In genomic region chr17:33875797-33876196, GRCm38 (mm10) we compare ENCODE assay signal across 19 mouse cellular contexts. TPM values are rescaled to one million over a fixed set of nuclear protein-coding genes. Genes with fewer than 3 reads are reported as not detected.
DNase-seq lines count a peak whose midpoint lies in the region; ATAC-seq and TF ChIP-seq lines count a peak whose summit lies in the region.
"Not testable (repeated sequence)": the region's sequence is repeated elsewhere in the genome, so short reads cannot be mapped to it uniquely, and the experiment has no call there.
"Had no signal": no experiment of that assay in that cellular context is flagged by ENCODE, and none has a peak within 500 bp of the region (broad histone marks: within the 10 kb centered on the region; RNA-seq: fewer than 3 reads in every experiment).

No protein-coding gene starts in this region.

- H3K9ac ChIP-seq in CH12.LX (ENCODE audit: insufficient read depth, low read depth); hindbrain, embryonic 11.5 days (ENCODE audit: low read depth, low read length): not testable (repeated sequence)

- not testable (repeated sequence) for H3K4me1 ChIP-seq in CH12.LX (ENCODE audit: control insufficient read depth in 1 of 2, insufficient read depth in 2 of 2); embryonic facial prominence, embryonic 10.5 days; hindbrain, embryonic 11.5 days (replicated peaks; ENCODE audit: control insufficient read depth, insufficient read depth, low read length); lung, adult 2 months (ENCODE audit: control insufficient read depth, insufficient read depth, low read length)

- not testable (repeated sequence) for H3K79me2 ChIP-seq in CH12.LX (replicated peaks; ENCODE audit: control insufficient read depth, extremely low read depth, insufficient read depth, poor library complexity, severe bottlenecking)

- TF ChIP-seq CTCF in CH12.LX (conservative IDR thresholded peaks at IDR 0.05 in 1 of 2, IDR thresholded peaks at IDR 0.05 in 1 of 2; ENCODE audit: low read depth in 2 of 2, low read length in 2 of 2): peak in 1 of 2 experiments; percentile 43; a peak in 2 of 4 replicates
- 0 out of 2 replicates have a peak, but pooled peaks have one; percentile 5 for TF ChIP-seq CTCF in lung, adult 2 months (IDR thresholded peaks at IDR 0.05; ENCODE audit: insufficient read depth, low read length)

- not testable (repeated sequence) for H3K27me3 ChIP-seq in CH12.LX (replicated peaks); embryonic facial prominence, embryonic 10.5 days (replicated peaks; ENCODE audit: low read depth, poor library complexity, severe bottlenecking); hindbrain, embryonic 11.5 days (ENCODE audit: control insufficient read depth, insufficient read depth, low read length)

- in situ Hi-C loops in CH12.LX (cut with MboI; ENCODE audit: low pct_ligation_motif_present, low pct_unique_long_range_greater_than_20kb, low sequenced_read_pairs): not testable (repeated sequence)

- peaks cover 28 to 38% of the 10 kb centered on the region in 2 experiments for H3K36me3 ChIP-seq in CH12.LX (replicated peaks in 1 of 2; ENCODE audit: control insufficient read depth in 1 of 2, insufficient read depth in 1 of 2, low read length in 1 of 2)
- H3K36me3 ChIP-seq in embryonic facial prominence, embryonic 10.5 days (replicated peaks): peaks cover 63% of the 10 kb centered on the region
- H3K36me3 ChIP-seq in hindbrain, embryonic 11.5 days (ENCODE audit: control insufficient read depth, insufficient read depth, low read length): not testable (repeated sequence)

- not testable (repeated sequence) for H3K4me2 ChIP-seq in CH12.LX (ENCODE audit: insufficient read depth, low read depth, poor library complexity, severe bottlenecking); hindbrain, embryonic 11.5 days (replicated peaks; ENCODE audit: low read depth, low read length)

- peak; percentile 23 for DNase-seq in CH12.LX (ENCODE audit: extremely low read depth)
- DNase-seq in adrenal gland, adult 2 months: peak; percentile 26
- peak; percentile 37 for DNase-seq in embryonic facial prominence, embryonic 10.5 days (ENCODE audit: low spot score)
- DNase-seq in hindbrain, embryonic 11.5 days (ENCODE audit: low spot score): peak; percentile 17
- peak; percentile 22 to 57 for DNase-seq in kidney, postnatal 4 days
- not testable (repeated sequence) for DNase-seq in lung, adult 2 months
- DNase-seq in naive thymus-derived CD4-positive, alpha-beta T cell, adult 2 months (ENCODE audit: low read depth): peak; percentile 37
- peak; percentile 13 for DNase-seq in urinary bladder, postnatal 14 days (ENCODE audit: low spot score)

- not testable (repeated sequence) for H3K27ac ChIP-seq in CH12.LX (ENCODE audit: insufficient read depth, low read depth); embryonic facial prominence, embryonic 10.5 days (replicated peaks); hindbrain, embryonic 11.5 days (ENCODE audit: low read depth, low read length)

- peak; percentile 10 for TF ChIP-seq RAD21 in CH12.LX (IDR thresholded peaks at IDR 0.05; ENCODE audit: low read depth, low read length)

- not testable (repeated sequence) for TF ChIP-seq EP300 in CH12.LX (IDR thresholded peaks at IDR 0.05; ENCODE audit: low read length)

- dilution Hi-C loops in CH12.LX (cut with MboI; ENCODE audit: extremely low pct_ligation_motif_present, extremely low pct_unique_long_range_greater_than_20kb, low sequenced_read_pairs): not testable (repeated sequence)

- ATAC-seq in hindbrain, embryonic 11.5 days (ENCODE audit: low FRiP score): not testable (repeated sequence)

- not testable (repeated sequence) for H3K4me3 ChIP-seq in CH12.LX (replicated peaks in 1 of 3; ENCODE audit: low read depth in 2 of 3, low read length in 2 of 3, poor library complexity in 1 of 3); embryonic facial prominence, embryonic 10.5 days; hindbrain, embryonic 11.5 days (ENCODE audit: low read depth, low read length); lung, adult 2 months (replicated peaks; ENCODE audit: extremely low read depth, low read depth, low read length)

- WGBS in embryonic facial prominence, embryonic 10.5 days: 78% methylated on average over 5 of the region's 5 CpGs
- 84% methylated on average over 5 of the region's 5 CpGs for WGBS in hindbrain, embryonic 11.5 days
- 81% methylated on average over 5 of the region's 5 CpGs for WGBS in lung, adult 2 months

- TF ChIP-seq POLR2A in CH12.LX (IDR thresholded peaks at IDR 0.05; ENCODE audit: low read depth, low read length); lung, adult 2 months (IDR thresholded peaks at IDR 0.05; ENCODE audit: borderline replicate concordance, extremely low read depth, low read depth, low read length): not testable (repeated sequence)

- not testable (repeated sequence) for H3K9me3 ChIP-seq in CH12.LX (replicated peaks; ENCODE audit: low read length); embryonic facial prominence, embryonic 10.5 days; hindbrain, embryonic 11.5 days (ENCODE audit: control insufficient read depth, low read length)

TF ChIP-seq in CH12.LX, 34 proteins besides CTCF, POLR2A, EP300 and RAD21:
- TF ChIP-seq ZNF384 (IDR thresholded peaks at IDR 0.05; ENCODE audit: low read depth, low read length): 0 out of 2 replicates have a peak, but pooled peaks have one; percentile 28

RNA-seq across cellular contexts. Expression of gene Gm7029, which starts 2.2 kb away (rescaled TPM):
- not detected in 2 replicates for total RNA-seq in CH12.LX (2012; rRNA removed)
- total RNA-seq in CH12.LX (2014; rRNA removed): not detected in 2 replicates
- polyA plus RNA-seq in CH12.LX (2012; ENCODE audit: insufficient read length, low read depth): not detected in 2 replicates
- not detected for total RNA-seq in adrenal gland, adult 2 months (2021)
- polyA plus RNA-seq in adrenal gland, adult 2 months (2012; rRNA removed): not detected in 2 replicates
- not detected in 2 replicates for polyA plus RNA-seq in embryonic facial prominence, embryonic 10.5 days (2016; fragmentation: Nextera tagmentation; extraction: Ambion mirVana)
- not detected in 2 replicates for polyA plus RNA-seq in hindbrain, embryonic 11.5 days (2014; fragmentation: Nextera tagmentation; extraction: Ambion mirVana)
- not detected in 2 replicates for polyA plus RNA-seq in lung, adult 2 months (2012; rRNA removed)
- total RNA-seq: gastrocnemius, postnatal 14 days; hematopoietic stem cell, adult 5-6 weeks; left cerebral cortex, adult 18-20 months had no signal
- polyA plus RNA-seq: CD4-positive, CD25-positive, alpha-beta regulatory T cell, adult 4 months; erythroblast, embryonic 14.5 days; heart, embryonic 10.5 days; intestine, embryonic 15.5 days; limb, embryonic 13.5 days; midbrain, embryonic 14.5 days; neural tube, embryonic 13.5 days; stomach, embryonic 16.5 days had no signal

RNA-seq across cellular contexts. Expression of gene Kifc1, which starts 14.7 kb away (rescaled TPM):
- total RNA-seq in CH12.LX (2012; rRNA removed): 22.3 and 23.0 TPM in 2 replicates
- total RNA-seq in CH12.LX (2014; rRNA removed): 15.2 and 16.0 TPM in 2 replicates
- polyA plus RNA-seq in CH12.LX (2012; ENCODE audit: insufficient read length, low read depth): 41.2 and 46.6 TPM in 2 replicates
- 1 to 10 TPM; 1.4 to 1.6 TPM for total RNA-seq in adrenal gland, adult 2 months (2021)
- 1.8 and 2.5 TPM in 2 replicates for polyA plus RNA-seq in adrenal gland, adult 2 months (2012; rRNA removed)
- polyA plus RNA-seq in embryonic facial prominence, embryonic 10.5 days (2016; fragmentation: Nextera tagmentation; extraction: Ambion mirVana): 7.0 and 8.5 TPM in 2 replicates
- polyA plus RNA-seq in hindbrain, embryonic 11.5 days (2014; fragmentation: Nextera tagmentation; extraction: Ambion mirVana): 5.3 and 9.9 TPM in 2 replicates
- 1.2 and 3.0 TPM in 2 replicates for polyA plus RNA-seq in lung, adult 2 months (2012; rRNA removed)

RNA-seq across cellular contexts. Expression of gene Platr17, which starts 29.1 kb away (rescaled TPM):
- not detected in 2 replicates for total RNA-seq in CH12.LX (2012; rRNA removed)
- not detected in 2 replicates for total RNA-seq in CH12.LX (2014; rRNA removed)
- polyA plus RNA-seq in CH12.LX (2012; ENCODE audit: insufficient read length, low read depth): not detected in 2 replicates
- not detected for total RNA-seq in adrenal gland, adult 2 months (2021)
- polyA plus RNA-seq in adrenal gland, adult 2 months (2012; rRNA removed): not detected in 2 replicates
- polyA plus RNA-seq in embryonic facial prominence, embryonic 10.5 days (2016; fragmentation: Nextera tagmentation; extraction: Ambion mirVana): 0.27 and 0.45 TPM in 2 replicates
- polyA plus RNA-seq in hindbrain, embryonic 11.5 days (2014; fragmentation: Nextera tagmentation; extraction: Ambion mirVana): 0.86 TPM in 1 of 2 replicates, not detected in the other
- polyA plus RNA-seq in lung, adult 2 months (2012; rRNA removed): 0.33 and 0.41 TPM in 2 replicates
- total RNA-seq: gastrocnemius, postnatal 14 days had no signal
- polyA plus RNA-seq: erythroblast, embryonic 14.5 days; midbrain, embryonic 14.5 days had no signal

RNA-seq across cellular contexts. Expression of gene Cd320, which starts 32.9 kb away (rescaled TPM):
- 53.7 and 57.1 TPM in 2 replicates for total RNA-seq in CH12.LX (2012; rRNA removed)
- 67.1 and 84.2 TPM in 2 replicates for total RNA-seq in CH12.LX (2014; rRNA removed)
- polyA plus RNA-seq in CH12.LX (2012; ENCODE audit: insufficient read length, low read depth): 45.3 and 50.9 TPM in 2 replicates
- 10 to 100 TPM; 34.2 to 42.8 TPM for total RNA-seq in adrenal gland, adult 2 months (2021)
- polyA plus RNA-seq in adrenal gland, adult 2 months (2012; rRNA removed): 85.2 and 99.1 TPM in 2 replicates
- polyA plus RNA-seq in embryonic facial prominence, embryonic 10.5 days (2016; fragmentation: Nextera tagmentation; extraction: Ambion mirVana): 97.8 and 98.9 TPM in 2 replicates
- polyA plus RNA-seq in hindbrain, embryonic 11.5 days (2014; fragmentation: Nextera tagmentation; extraction: Ambion mirVana): 73.7 and 76.1 TPM in 2 replicates
- 28.3 and 30.4 TPM in 2 replicates for polyA plus RNA-seq in lung, adult 2 months (2012; rRNA removed)

RNA-seq across cellular contexts. Expression of gene Daxx, which starts 33.4 kb away (rescaled TPM):
- total RNA-seq in CH12.LX (2012; rRNA removed): 33.8 and 48.3 TPM in 2 replicates
- total RNA-seq in CH12.LX (2014; rRNA removed): 31.6 and 32.3 TPM in 2 replicates
- 53.0 and 64.7 TPM in 2 replicates for polyA plus RNA-seq in CH12.LX (2012; ENCODE audit: insufficient read length, low read depth)
- total RNA-seq in adrenal gland, adult 2 months (2021): 10 to 100 TPM; 29.0 to 30.3 TPM
- polyA plus RNA-seq in adrenal gland, adult 2 months (2012; rRNA removed): 54.7 and 65.7 TPM in 2 replicates
- 80.0 and 84.9 TPM in 2 replicates for polyA plus RNA-seq in embryonic facial prominence, embryonic 10.5 days (2016; fragmentation: Nextera tagmentation; extraction: Ambion mirVana)
- 47.0 and 60.0 TPM in 2 replicates for polyA plus RNA-seq in hindbrain, embryonic 11.5 days (2014; fragmentation: Nextera tagmentation; extraction: Ambion mirVana)
- 33.7 and 35.9 TPM in 2 replicates for polyA plus RNA-seq in lung, adult 2 months (2012; rRNA removed)
